Mouse (Mus musculus) megakaryocyte, embryonic 14.5 days (primary cell): ENCODE data around the gene Nrip1.

Experiments used
- FLI1 ChIP-seq: IDR thresholded peaks from 2 replicates; pipeline ENCODE4 v1.6.1; 2012; ENCODE audit warnings: low read length, inconsistent platforms, mixed read lengths
- GATA1 ChIP-seq: IDR thresholded peaks from 3 replicates; pipeline ENCODE4 v1.6.1; 2012; ENCODE audit warnings: mixed read lengths, low read length, inconsistent platforms, borderline replicate concordance

- TF ChIP-seq GATA1 (no peak), FLI1 (no peak)
These were observed 1.3 kb downstream of the Nrip1 start for GRCm38 (mm10) chr16:76372045-76372940.
